Mouse (Mus musculus) cortical plate, adult 2 months (tissue): ENCODE results near the gene Gpr171.

Source experiments
- CTCF ChIP-seq: fragments of 200-500 bp; IDR thresholded peaks from 2 replicates; pipeline ENCODE4 v1.5.1; 2011; ENCODE audit warnings: mild to moderate bottlenecking, control low read depth, low read length; ENCODE audit not compliant: insufficient read depth; ENCODE audit errors: extremely low read depth
- POLR2A ChIP-seq: fragments of 200-500 bp; IDR thresholded peaks from 2 replicates; pipeline ENCODE4 v1.6.1; 2011; ENCODE audit warnings: mild to moderate bottlenecking, low read length, control low read depth; ENCODE audit not compliant: insufficient read depth; ENCODE audit errors: extremely low read depth

DNA sequence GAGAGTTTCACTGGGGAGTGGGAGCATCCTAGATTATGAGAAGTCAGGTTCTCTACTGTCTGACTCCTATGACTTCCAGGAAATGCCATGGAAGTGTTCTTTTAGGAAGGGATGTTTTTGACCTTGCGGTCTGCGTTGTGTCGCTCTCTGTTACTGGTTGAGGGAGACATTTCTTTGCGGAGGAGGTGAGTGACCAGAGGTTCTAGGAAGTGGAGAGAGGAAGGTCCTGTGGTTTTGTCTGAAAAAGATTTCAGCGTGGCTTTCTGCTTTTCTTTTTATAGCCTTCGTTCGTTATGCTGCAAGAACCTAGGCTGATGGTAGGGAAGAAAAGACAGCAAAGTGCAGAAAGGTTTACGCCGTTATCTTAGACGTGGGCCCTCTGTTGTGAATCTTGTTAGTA, 3.1 kb downstream of the Gpr171 start:
- TF ChIP-seq CTCF: no peak
- no peak for TF ChIP-seq POLR2A
